Mouse (Mus musculus) lung, postnatal 36 days (tissue): ENCODE measurements at regions not wholly inside any gene's neighbourhood (a gene's known extent, or its start where the extent isn't known, plus 50 kb on each side); places are given as distances from the start of the nearest gene placed in this dataset.
"Not testable (repeated sequence)": the region's sequence is repeated elsewhere in the genome, so short reads cannot be mapped to it uniquely, and the experiment has no call there.

Source experiments
- DNase-seq: peaks from one replicate; pipeline ENCODE4 v3.0.0; 2022; ENCODE audit warnings: mixed read lengths

DNA sequence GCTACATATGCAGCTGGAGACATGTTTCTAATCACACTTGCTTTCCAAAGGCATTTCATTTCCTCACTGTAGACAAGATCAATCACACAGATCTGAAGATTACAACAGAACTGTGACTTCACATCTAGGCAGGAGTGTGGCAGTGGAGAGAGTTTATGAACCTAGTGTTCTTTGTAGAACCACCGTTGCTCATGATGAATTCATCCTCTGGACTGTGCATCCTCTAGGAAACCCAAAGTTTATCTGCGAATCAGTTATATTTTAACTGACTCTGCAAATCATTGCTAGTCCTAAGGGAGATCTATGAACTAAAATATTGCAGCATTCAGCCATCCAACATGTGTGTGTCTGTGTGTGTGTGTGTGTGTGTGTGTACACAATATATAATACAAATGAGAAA is 165.4 kb downstream of the Trib2 start:
- DNase-seq, result no peak

DNA sequence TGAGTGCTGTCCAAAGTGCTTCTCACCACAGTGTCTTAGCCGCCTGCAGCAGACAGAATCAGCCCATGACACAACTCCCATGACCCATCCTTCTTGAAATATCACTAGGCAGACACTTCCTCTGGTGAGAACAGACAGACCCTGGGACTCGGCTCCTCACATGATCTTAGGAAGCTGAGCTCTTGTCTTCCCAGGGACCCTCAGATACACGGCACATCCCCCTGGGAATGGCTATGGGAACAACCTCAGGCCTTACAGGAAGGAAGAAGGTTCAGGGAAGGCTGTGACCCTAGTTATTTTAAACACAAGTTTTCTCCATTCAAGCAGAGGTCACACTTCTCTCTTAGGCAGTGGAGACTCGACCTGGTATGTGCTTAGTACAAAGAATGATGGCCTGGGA is 166.8 kb downstream of the Trib2 start:
- DNase-seq, result no peak

DNA sequence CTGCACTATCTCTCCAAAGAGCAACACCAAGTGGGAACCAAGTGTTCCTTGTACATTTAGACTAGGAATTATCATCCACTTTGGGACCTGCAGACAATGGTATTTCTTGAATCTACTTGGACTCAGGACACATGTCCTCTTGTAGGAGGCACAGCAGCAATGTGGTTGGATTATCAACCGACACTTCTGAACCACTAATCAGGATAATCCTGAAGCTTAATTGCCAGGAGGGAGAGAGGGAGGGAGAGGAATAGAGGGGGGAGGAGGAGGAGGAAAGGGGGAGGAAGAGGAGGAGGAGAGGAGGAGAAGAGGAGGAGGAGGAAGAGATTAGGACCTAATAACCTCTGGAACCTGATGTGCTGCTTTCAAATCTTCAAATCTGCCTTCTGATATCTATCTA is 167.5 kb downstream of the Trib2 start:
- DNase-seq, result no peak

DNA sequence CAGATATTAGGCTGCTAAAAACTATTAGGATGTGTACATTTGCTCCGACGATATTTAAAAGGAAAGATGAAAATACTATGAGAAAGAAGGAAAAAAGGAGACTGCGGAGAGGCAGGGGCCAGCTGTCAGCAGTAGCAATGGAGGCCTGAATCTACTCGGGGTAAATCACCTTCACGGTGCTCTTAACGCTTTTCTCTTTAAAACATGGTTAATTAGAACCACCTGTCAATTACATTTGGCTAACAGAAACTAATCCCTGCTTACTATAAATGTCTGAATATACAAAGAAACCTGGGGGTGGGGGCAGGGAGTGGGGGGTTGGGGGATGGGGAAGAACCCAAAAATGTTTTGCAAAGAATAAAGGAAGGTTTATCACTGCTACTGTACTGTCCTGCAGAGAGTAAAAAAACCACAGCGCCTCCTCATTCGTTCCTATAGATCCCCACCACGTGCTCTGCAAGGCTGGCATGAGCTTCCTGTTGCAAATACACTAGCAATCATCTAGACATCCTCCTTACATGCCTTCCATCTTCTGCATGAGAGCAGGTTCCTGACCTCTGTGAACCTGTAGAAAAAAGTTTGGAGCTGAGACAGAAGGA is 172.5 kb downstream of the Trib2 start:
- DNase-seq, result no peak

DNA sequence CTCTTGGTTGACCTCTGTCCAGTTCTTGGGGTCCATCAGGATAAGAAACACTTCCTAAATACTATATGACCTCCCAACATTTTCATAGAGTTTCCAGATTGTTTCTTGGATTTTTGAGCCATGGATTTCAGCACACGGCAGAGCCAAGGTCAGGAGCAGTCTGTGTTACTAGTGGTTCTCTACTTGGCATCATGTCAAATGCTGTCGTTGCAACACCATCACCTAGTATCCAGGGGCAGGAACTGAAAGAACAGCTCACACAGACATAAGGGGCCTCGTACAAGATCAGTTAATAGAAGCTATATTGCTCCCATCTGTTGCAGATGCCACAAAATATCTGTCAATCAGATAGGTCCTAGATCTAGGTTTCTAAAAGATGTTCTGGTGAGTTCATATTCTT is 173.1 kb downstream of the Trib2 start:
- DNase-seq, result no peak

DNA sequence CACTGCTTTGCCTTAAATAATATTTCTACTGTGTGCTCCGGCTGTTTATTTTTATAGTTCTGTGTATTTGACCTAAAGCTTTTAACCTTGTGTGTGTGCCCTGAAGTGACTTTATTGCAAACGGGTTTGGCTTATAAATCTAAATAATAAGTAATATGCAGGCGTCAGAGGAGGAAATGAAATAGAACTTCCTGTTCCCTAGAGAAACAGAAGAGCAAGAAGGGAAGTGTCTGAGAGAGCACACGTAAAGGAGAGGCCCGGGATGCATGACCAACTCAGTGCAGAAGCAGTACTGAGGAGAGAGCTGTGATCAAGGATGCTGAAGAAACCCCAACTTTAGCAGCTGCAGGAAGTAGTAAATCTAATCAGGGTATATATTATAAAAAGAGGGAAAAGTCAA is 176.4 kb downstream of the Trib2 start:
- no peak for DNase-seq

DNA sequence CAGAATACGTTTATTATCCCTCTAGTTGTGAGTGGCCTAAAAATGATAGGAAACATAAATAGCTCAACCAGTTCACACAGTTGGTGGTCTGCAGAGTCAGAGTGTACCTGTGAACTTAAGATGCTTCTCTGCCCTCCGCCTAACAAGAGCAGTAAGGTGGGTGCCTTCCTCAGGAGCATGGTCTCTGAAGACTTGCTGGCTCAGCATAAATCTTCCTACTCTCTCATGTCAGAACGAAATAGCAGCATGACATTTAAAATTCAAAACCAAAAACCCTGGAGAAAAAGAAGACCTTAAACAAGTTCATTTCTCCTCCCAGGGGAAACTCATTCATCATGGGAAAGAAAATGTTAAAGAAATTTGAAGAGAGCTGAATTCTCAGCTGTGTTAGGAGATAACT is 186.8 kb downstream of the Trib2 start:
- no peak for DNase-seq

DNA sequence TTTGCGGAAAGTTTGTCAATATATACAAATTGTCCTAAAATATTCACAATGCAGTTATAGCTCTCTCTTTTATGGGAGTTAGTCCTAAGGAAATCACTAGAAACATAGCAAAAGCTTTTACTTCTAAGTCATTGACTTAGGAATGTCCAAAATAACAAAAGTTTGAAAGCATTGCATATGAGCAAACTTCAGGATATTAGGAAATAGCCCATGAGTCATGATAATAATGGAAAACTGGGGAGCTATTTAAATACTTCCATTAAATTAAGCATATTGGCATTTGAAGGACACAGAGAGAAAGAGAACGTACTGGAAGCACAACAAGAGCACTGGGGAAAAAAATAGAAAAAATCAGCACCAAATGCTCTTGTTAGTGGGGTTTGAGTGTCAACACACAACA is 197.2 kb downstream of the Trib2 start:
- no peak for DNase-seq

DNA sequence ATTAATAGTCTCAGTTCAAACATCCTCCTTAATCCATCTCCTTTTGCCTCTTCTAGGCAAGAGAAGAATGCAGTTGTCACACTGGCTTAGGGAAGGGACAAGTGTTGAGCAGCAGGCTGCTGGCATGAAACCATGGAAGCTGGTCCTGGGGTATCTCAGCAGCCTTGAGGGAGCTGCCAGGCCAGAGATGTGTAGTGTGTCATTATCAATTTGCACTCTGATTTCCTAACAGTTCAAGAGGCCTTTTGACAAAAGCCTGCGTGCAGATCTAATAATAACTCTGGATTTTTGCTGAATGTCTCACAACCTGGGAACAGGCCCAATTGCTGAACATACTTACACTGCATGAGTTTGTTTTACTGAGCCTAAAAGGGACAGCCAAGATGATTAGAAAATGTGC is 199.4 kb downstream of the Trib2 start:
- DNase-seq, result peak; percentile 49

DNA sequence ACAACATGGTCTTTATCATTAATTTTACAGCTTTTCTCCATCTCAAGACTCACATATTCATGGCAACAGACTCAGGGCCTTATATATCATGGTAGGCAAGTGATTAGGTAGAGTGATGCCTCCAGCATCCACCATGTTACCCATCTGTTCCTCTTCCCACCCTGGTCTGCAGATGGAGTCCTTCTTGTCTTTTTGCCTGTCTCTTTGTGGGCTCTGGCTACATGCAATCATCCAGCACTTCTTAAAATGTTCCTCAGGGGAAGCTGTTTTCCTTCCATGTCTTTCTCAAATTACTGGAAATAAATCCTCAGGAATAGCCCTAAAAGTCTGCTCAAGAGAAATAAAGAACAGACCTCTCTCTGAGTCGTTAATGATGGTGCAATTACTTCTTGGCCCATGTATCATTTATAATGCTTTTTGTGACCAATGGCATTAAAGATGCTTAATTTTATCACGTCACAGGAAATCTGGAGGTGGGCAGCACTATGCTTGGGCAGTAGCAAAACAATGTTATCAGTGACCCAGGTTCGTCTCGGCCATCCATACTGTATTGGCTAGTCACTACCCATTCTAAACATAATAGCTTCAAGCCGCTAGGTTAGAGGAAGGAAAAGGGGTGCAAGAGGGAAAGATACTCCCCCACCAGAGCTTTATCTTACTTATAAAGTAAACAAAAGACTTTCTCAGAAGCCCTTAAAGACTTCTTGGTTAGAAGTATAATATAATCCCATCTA is 204.7 kb downstream of the Trib2 start:
- no peak for DNase-seq

DNA sequence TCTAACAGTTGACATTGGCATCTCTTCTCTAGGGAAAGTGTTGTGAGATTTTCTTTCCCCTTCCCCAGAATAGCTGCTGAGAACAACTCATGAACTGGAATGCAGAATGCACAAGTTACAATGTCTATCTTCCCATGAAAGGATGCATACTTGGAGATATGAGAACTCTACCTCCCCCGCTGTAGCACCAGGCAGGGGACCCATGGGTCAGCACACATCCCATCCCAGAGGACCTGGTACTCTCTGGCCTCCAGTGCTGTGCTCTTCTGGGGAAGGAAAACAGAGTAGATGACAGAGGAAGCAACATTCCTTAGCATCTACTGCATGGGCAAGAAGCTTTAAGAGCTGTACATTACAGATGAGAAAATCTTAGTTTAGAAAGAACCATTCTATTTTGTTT is 209.6 kb downstream of the Trib2 start:
- no peak for DNase-seq

DNA sequence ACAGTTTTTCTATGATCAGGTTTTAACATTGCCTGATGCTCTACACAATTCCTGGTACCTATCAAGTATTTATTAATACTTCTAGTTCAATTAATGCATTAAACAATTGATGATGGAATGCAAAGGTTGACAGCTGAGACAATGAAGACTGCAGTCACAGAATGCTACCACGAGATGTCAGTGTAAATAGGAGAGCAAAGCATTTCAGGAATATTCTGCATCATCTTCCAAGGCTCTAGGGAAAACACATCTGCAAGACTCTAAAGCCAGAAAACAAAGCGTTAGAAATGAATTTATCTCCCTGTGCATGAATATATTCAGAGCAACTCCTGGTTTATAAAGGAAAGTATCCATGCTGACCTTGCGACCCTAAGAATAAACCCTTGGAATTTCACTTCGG is 210.6 kb downstream of the Trib2 start:
- peak; percentile 59 for DNase-seq

DNA sequence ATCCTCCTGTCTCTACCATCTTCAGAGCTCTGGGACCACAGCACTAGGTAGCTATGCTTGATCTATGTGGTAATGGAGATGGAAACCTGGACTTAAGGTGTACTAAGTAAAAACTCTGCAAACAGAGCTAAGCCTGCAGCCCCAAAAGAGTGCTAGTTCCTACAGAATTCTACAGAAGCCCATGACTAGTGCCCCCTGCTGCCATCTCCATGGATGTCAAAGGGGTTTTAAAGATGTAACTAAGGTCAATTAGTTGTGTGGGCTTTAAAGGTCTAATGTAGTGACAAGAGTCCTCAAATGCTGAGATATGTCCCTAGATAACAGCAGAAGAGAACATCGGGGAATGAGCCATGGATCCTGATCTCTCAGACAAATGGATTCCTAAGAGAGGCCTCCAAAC is 212.1 kb downstream of the Trib2 start:
- no peak for DNase-seq

DNA sequence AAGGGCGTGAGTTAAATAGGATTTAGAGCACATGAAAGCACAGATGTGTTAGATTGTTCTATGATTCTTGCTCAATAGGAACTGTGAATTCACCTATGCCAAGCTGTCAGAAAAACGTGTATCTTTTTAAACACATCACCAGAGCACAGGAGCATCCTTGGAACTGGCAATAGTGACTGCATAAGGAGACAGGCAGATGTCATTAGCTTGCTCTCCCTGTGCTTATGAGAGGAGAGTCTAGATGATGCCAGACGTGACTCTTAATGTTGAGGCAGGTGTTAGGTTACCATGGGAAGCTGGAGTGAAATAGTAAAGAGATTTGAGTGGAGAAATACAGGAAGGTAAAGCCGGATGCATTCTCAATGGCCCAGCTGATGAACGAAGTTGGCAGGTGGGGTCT is 212.8 kb downstream of the Trib2 start:
- no peak for DNase-seq

DNA sequence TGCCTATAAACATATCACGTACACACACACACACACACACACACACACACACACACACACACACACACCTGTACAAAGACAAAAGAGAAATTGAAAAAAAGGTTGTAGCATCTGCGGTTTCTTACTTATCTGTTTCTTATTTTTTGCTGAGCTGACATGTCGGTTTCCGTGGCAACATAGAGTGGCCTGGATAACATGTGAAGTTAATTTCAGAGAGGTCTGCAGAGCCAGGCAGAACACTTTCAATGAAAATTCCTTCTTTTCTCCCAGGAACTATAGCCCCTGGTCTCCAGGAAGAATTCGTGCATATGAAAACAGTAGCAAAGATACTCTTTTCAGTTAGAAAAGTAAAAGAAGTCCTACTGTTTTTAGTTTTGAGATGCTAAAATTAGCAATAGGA is 213.4 kb downstream of the Trib2 start:
- DNase-seq, result no peak

DNA sequence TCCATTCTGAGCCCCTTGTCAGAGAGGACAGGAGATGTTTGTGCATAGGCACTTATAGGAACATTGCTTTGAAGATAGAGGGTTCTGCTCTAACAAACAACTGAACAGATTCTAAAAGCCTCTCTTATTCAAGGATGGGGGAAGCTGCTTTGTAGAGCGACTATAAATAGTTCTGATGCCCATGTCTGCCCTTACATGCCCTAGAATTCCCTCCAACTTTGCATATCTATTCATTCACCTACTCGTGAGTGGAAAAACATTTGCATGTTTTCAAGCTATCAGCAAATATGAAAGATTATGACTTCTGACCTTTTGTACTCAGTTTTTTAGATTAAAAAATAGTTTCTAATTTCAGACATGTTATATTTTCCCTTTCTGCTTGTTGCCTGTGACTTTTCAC is 222.0 kb downstream of the Trib2 start:
- DNase-seq, result no peak

DNA sequence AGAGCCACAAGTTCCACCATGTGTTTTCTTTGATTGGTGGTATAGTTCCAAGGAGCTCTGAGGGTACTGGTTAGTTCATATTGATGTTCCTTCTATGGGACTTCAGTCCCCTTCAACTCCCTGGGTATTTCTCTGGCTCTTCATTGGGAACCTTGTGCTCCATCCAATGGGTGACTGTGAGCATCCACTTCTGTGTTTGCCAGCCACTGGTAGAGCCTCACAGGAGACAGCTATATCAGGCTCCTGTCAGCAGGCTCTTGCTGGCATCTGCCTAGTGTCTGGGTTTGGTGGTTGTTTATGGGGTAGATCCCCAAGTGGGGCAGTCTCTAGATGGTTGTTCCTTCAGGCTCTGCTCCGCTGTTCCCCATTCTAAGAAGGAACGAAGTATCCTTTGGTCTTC is 228.9 kb downstream of the Trib2 start:
- DNase-seq, result not testable (repeated sequence)

DNA sequence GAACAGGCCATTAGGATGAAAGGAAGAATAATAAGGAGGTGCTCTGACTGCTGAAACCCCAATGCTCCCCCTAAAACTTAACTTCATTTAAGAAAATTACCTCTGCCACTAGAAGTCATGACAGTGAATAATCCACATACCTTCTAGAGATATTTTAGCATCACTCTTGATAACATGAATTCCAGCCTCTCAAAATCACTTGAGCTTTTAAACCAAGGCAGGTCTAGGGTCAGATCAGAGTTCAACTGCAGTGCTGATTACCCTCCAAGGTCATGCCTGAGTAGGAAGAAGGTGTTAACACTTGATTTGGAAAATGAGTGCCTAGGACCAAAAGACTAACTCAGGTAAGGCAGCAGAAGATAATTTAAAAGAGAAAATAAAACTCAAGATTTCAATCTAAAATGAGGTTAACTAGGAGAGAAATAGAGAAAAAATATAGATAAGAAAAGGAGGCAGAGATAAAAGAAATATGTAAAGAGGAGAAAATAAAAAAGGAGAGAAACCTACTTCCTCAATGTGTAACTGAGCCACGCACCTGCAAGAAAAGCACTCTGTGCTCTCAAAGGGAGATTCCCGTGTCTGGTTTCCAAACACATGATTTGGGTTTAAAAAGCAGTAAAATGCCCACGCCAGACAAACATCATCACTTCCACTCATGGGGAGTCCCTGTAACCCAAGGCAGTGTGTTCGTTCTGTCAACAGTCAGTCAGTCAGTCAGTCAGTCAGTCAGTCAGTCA is 229.8 kb downstream of the Trib2 start:
- DNase-seq, result no peak

DNA sequence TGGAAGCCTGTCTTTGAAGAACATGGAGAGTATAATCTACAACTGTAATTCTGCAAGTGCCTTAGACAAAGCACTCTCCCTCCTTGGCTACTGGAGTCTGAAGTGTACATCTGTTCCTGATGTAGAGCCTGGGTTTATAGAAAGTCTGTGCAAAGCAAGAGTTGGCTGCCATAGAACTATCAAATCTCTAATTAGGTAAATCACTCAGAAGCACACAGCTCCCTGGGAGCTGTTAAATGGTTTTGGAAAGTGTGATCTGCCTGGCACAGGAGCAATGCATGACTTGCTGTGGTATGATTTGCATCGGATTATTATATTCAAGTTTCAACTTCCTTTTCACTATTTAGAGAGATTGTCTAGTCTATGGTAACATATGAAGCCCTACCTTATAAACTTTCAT is 230.9 kb downstream of the Trib2 start:
- DNase-seq, result no peak

DNA sequence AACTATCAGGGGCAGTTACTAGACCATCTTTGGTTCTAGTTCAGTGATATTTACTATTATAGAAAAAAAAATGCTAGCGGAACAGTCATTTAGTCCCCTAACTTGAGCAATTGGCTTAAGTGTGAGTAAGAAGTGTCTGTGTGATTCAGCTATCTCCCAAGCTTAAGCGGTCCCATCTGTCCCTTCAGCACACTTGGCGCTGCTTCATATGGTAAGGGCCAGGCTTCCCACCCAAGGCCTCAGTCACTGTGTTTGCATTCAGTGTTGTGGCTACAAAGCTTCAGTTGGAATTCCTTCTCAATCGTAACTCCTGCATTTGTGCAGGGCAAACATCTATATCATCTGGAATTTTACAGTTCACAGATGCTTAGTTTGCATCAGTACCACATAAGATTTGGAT is 232.0 kb downstream of the Trib2 start:
- DNase-seq, result no peak

DNA sequence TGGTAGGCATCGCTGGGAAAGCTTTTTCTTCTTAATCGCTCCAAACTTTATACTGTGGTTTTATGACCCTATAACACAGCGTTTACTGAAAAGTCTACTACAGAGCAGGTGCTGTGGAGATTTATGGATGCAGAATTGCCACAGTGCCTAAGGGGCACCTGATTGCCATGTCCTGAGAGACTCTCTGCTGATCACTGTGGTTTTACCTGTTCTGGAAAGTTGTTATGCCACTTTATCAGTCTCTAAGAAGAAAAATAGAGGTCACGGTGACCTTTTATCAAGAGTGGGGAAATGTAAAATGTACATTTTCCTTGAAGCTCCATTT is 250.0 kb downstream of the Trib2 start:
- DNase-seq, result no peak

DNA sequence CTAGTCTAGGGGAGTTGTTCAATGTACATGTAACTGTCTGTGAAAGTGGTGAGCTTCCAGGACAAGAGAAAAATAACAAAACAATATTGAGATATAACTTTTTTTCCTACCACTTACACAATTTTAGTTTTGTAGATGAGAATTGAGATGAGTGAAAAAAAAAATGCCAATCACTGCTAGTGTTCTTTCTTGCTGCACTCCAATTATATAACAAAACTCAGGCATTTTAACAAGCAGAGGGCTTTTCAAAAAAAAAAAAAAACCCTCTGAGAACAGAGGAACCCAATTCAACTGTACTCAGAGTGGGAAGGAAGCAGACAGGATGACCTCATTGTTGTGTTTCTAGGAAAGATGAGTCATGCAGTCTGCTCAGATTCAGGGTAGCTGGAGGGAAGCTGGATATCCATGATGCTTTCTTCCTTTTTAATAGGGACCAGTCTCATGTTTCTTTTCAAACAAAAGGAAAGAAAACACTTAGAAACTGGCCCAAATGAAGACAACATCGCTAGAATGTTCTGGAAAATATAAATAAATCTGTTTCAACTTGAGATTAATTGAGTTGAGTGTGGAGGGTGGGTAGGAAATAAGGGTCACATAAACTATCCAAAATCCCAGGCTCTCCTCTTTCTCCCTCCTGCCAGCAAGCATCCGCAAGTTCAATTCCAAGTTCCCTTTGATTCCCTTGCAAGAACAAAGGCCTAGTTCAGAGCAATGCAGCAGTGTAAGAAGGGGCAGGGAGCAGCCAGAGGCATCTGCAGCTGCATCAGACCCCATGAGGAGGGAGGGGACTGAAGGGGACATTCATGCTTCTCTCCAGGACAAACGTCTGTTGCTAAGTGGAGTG is 250.6 kb downstream of the Trib2 start:
- peak; percentile 54 for DNase-seq

DNA sequence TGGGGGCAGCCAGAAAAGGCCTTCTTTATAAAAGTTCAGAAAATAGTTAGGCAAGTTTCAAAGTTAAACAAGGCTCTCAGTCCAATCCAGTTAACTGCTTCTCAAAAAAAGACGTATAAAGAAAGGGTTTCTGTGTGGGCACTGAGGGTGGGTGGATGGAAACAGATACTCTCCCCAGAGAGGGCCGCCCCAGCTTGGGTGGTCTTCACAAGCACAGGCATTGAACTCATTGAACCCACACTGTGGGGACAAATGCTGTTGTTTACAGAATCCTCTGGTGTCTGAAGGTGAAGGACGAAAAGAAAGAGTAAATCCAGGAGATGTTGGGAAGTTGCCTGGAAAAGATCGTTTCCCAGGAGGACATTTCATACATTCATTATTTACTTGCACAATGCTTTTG is 253.9 kb downstream of the Trib2 start:
- no peak for DNase-seq

DNA sequence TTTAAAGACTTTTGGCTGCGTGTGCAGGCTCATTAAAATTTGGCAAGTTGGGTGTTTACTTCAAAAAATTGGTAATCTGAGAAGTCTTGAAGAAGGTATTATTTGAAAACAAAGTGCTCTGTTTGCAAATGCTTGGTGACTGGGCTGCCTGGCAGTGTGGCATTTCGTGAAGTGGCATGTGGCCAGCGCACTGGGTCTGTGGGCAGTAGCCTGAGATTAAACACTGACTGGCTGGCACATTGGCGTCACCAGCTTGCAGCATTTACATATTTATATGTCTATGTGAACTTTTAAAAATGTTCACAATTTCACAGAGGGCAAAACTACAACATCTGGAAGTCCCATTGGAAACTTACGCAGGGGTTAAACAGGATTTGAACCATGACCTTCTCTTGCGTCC is 261.3 kb downstream of the Trib2 start:
- DNase-seq, result peak; percentile 40
